Mouse (Mus musculus) intestine, embryonic 16.5 days (tissue): ENCODE measurements around the gene Opcml. TPM values are rescaled to one million over a fixed set of nuclear protein-coding genes. Genes with fewer than 3 reads are reported as not detected.

Experiments used
- ATAC-seq: fragments of 200-750 bp; cut with Nextera tagmentation; 2 replicates; pipeline ENCODE4 v1.8.0; 2017; ENCODE audit warnings: moderate TSS enrichment, moderate library complexity
- H3K27ac ChIP-seq: fragments of 300-500 bp; sonication (generic); 2 replicates; pipeline ENCODE4 v1.5.1; 2014; ENCODE audit warnings: mild to moderate bottlenecking, low read length
- H3K27me3 ChIP-seq: fragments of 300-500 bp; sonication (generic); replicated peaks from 2 replicates; pipeline ENCODE4 v1.6.1; 2014; ENCODE audit warnings: low read length, control low read depth, mixed read lengths; ENCODE audit not compliant: control insufficient read depth, insufficient read depth
- H3K36me3 ChIP-seq: fragments of 300-500 bp; sonication (generic); 2 replicates; pipeline ENCODE4 v1.6.1; 2014; ENCODE audit warnings: low read length, control low read depth; ENCODE audit not compliant: control insufficient read depth, insufficient read depth
- H3K4me1 ChIP-seq: fragments of 300-500 bp; sonication (generic); 2 replicates; pipeline ENCODE4 v1.6.1; 2014; ENCODE audit warnings: low read length, control low read depth, mixed read lengths; ENCODE audit not compliant: control insufficient read depth, insufficient read depth
- H3K4me2 ChIP-seq: fragments of 300-500 bp; sonication (generic); 2 replicates; pipeline ENCODE4 v1.6.1; 2014; ENCODE audit warnings: low read depth, low read length, control low read depth
- H3K4me3 ChIP-seq: fragments of 300-500 bp; sonication (generic); 2 replicates; pipeline ENCODE4 v1.5.1; 2014; ENCODE audit warnings: mild to moderate bottlenecking, low read length
- H3K9ac ChIP-seq: fragments of 300-500 bp; sonication (generic); 2 replicates; pipeline ENCODE4 v1.6.1; 2014; ENCODE audit warnings: low read depth, low read length
- H3K9me3 ChIP-seq: fragments of 300-500 bp; sonication (generic); 2 replicates; pipeline ENCODE4 v1.6.1; 2016; ENCODE audit warnings: low read length, control low read depth; ENCODE audit not compliant: control insufficient read depth
- WGBS: fragments of 180-500 bp; shearing (Covaris S2); extraction: QIAGEN DNeasy Blood & Tissue Kit; methylation state at CpG from one replicate; pipeline ENCODE4 v1.1.7; 2014; 5-methylcytosine and 5-hydroxymethylcytosine counted together
- polyA plus RNA-seq: library from polyadenylated mRNA; unstranded; fragments of >200 nt; fragmentation: Nextera tagmentation; extraction: Ambion mirVana; gene quantifications from 2 replicates; pipeline ENCODE4 v1.2.1, GENCODE M21; 2015

The Opcml gene
- polyA plus RNA-seq, 1 experiment from 2014 or later = 3.1 TPM

- no peaks in the 10 kb centered on the region for H3K4me1 ChIP-seq
- WGBS = 70% methylated on average over 5 of the region's 5 CpGs
- no peak overlapping the region for H3K4me2 ChIP-seq
- no peak overlapping the region for H3K9ac ChIP-seq
- no peak overlapping the region for H3K27ac ChIP-seq
- no peak for ATAC-seq
- H3K27me3 ChIP-seq = no peaks in the 10 kb centered on the region
- no peak overlapping the region for H3K4me3 ChIP-seq
- H3K9me3 ChIP-seq = no peaks in the 10 kb centered on the region
- no peaks in the 10 kb centered on the region for H3K36me3 ChIP-seq
Observed at GRCm38 (mm10) chr9:28822466-28822865, 1031.9 kb downstream of the Opcml start.

- no peaks in the 10 kb centered on the region for H3K27me3 ChIP-seq
- H3K9ac ChIP-seq = no peak overlapping the region
- no peak overlapping the region for H3K27ac ChIP-seq
- H3K4me3 ChIP-seq = no peak overlapping the region
- H3K4me1 ChIP-seq = no peaks in the 10 kb centered on the region
- no peak overlapping the region for H3K4me2 ChIP-seq
- H3K36me3 ChIP-seq = no peaks in the 10 kb centered on the region
- 90% methylated on average over 2 of the region's 2 CpGs for WGBS
- H3K9me3 ChIP-seq = no peaks in the 10 kb centered on the region
- ATAC-seq = no peak
Observed at GRCm38 (mm10) chr9:28825821-28826220, 1035.2 kb downstream of the Opcml start.

- H3K9ac ChIP-seq = no peak overlapping the region
- H3K4me3 ChIP-seq = no peak overlapping the region
- H3K4me1 ChIP-seq = no peaks in the 10 kb centered on the region
- H3K27ac ChIP-seq = no peak overlapping the region
- 60% methylated on average over 2 of the region's 2 CpGs for WGBS
- H3K36me3 ChIP-seq = no peaks in the 10 kb centered on the region
- ATAC-seq = no peak
- no peaks in the 10 kb centered on the region for H3K27me3 ChIP-seq
- no peaks in the 10 kb centered on the region for H3K9me3 ChIP-seq
- H3K4me2 ChIP-seq = no peak overlapping the region
Observed at GRCm38 (mm10) chr9:28845961-28846570, 1055.5 kb downstream of the Opcml start.

DNA sequence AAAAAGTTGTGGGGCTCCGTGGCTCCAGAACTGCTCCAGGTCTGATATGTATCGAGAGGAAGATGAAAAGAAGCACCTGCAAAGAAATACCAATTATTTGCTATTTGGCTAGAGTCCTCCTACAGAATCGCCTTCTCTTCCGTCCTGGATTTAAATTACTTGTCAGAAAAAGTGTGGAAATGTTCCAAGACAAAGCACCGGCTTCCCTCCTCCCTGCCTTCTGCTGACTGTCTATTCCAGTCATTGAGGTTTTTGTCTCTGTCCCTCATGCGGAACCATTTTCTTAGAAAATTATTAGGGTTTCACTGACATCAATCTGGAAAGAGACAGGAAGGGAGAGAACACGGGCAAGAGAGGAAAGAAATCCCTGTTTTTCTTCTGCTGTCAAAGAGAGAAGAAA lies 1065.3 kb downstream of the Opcml start:
- Histone ChIP-seq H3K9ac (no peak overlapping the region), H3K9me3 (no peaks in the 10 kb centered on the region), H3K4me2 (no peak overlapping the region), H3K27ac (no peak overlapping the region), H3K4me3 (no peak overlapping the region), H3K36me3 (no peaks in the 10 kb centered on the region), H3K4me1 (no peaks in the 10 kb centered on the region), H3K27me3 (no peaks in the 10 kb centered on the region)
- WGBS = 56% methylated on average over 7 of the region's 7 CpGs
- ATAC-seq = no peak

DNA sequence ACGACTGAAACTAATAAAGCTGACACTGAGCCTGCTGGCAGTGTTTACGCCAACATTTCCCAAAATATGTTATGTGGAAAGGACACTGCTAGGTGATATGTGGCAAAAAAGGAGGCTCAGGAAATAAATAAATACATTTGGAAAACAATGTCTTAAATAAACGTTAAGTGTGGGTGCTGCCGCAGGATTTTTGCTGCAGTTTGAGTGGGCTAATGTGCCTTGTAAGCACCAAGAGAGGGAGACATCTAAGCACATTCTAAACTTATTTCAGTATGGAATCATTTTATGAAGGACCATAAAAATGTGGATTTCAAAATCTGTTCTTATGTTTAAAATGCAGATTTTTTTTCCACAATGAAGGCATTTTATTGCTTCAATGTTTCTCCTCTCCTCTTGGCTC lies 1071.4 kb downstream of the Opcml start:
- Histone ChIP-seq H3K4me2 (no peak overlapping the region), H3K27ac (no peak overlapping the region), H3K4me3 (no peak overlapping the region), H3K36me3 (no peaks in the 10 kb centered on the region), H3K27me3 (no peaks in the 10 kb centered on the region), H3K9ac (no peak overlapping the region), H3K9me3 (no peaks in the 10 kb centered on the region), H3K4me1 (no peaks in the 10 kb centered on the region)
- ATAC-seq = no peak
- WGBS = 70% methylated on average over 4 of the region's 4 CpGs

GRCm38 (mm10) chr9:28867256-28867655 lies 1076.7 kb downstream of the Opcml start:
- no peaks in the 10 kb centered on the region for H3K27me3 ChIP-seq
- H3K4me3 ChIP-seq = no peak overlapping the region
- ATAC-seq = no peak
- no peak overlapping the region for H3K27ac ChIP-seq
- H3K36me3 ChIP-seq = no peaks in the 10 kb centered on the region
- no peaks in the 10 kb centered on the region for H3K9me3 ChIP-seq
- H3K4me1 ChIP-seq = no peaks in the 10 kb centered on the region
- H3K9ac ChIP-seq = no peak overlapping the region
- WGBS = 71% methylated on average over 3 of the region's 3 CpGs
- H3K4me2 ChIP-seq = no peak overlapping the region

GRCm38 (mm10) chr9:28870478-28870877 lies 1079.9 kb downstream of the Opcml start:
- no peaks in the 10 kb centered on the region for H3K27me3 ChIP-seq
- H3K9ac ChIP-seq = no peak overlapping the region
- H3K4me2 ChIP-seq = no peak overlapping the region
- 73% methylated on average over 1 of the region's 1 CpGs for WGBS
- H3K4me3 ChIP-seq = no peak overlapping the region
- no peaks in the 10 kb centered on the region for H3K4me1 ChIP-seq
- H3K9me3 ChIP-seq = no peaks in the 10 kb centered on the region
- H3K27ac ChIP-seq = no peak overlapping the region
- H3K36me3 ChIP-seq = no peaks in the 10 kb centered on the region
- ATAC-seq = no peak

DNA sequence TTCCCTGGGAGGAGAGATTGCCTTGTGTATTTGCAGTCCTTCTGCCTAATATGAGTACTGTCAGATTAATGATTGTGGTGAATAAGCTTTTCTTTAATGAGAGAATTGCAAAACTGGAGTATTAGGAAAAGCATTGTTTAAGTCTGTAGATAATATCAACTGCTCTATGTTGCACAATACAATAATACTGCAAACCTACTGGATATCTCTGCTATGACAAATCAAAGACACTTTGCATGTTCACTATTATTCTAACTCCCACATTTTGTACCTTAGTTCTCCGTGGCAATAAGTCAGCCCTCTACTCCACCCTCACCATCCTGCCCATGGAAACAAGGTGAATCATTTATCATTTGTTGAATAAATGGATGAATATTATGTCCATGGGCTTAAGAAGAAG lies 1092.0 kb downstream of the Opcml start:
- Histone ChIP-seq H3K9me3 (no peaks in the 10 kb centered on the region), H3K4me1 (no peaks in the 10 kb centered on the region), H3K27ac (no peak overlapping the region), H3K36me3 (no peaks in the 10 kb centered on the region), H3K4me3 (no peak overlapping the region), H3K4me2 (no peak overlapping the region), H3K9ac (no peak overlapping the region), H3K27me3 (no peaks in the 10 kb centered on the region)
- WGBS = 80% methylated on average over 1 of the region's 1 CpGs
- ATAC-seq = no peak

DNA sequence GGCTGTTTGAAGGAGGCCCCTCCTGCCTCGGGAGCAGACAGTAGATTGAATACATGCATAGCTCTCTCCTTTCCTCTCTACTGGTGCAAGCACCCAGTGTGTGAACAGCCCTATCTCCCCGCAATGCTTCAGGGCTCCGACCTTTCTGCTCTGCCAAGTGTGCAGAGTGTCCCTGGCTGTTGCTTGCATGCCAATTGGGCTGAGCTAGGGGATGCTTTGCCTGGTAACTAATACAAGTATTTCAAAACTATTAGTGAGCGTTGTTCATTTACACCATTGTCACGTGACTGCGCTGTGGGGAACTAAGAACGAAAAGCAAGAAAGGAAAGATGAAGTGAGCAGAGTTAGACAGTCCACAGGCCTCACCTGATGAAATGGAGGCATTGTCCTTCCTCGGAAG lies 1101.0 kb downstream of the Opcml start:
- WGBS = 89% methylated on average over 8 of the region's 8 CpGs
- no peaks in the 10 kb centered on the region for H3K4me1 ChIP-seq

DNA sequence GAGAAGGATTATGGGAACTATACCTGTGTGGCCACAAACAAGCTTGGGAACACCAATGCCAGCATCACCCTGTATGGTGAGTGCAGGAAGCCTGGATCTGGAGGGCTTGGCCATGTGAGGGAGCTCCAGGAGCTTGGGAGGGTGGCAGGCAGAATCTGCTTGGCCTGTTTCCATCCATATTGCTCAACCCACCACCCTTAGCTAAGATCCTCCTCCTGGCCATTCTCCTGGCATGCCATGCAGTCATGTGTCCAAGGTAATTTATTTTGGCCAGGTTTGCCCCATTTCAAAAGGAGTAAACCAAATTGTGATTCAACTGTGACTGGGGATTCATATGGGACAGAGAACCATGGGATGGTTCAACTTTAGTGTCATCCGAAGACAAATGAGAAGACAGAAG lies 1112.7 kb downstream of the Opcml start:
- Histone ChIP-seq H3K27me3 (no peaks in the 10 kb centered on the region), H3K4me3 (no peak overlapping the region), H3K9ac (no peak overlapping the region), H3K36me3 (no peaks in the 10 kb centered on the region), H3K4me2 (no peak overlapping the region), H3K4me1 (no peaks in the 10 kb centered on the region), H3K27ac (no peak overlapping the region), H3K9me3 (no peaks in the 10 kb centered on the region)
- no peak for ATAC-seq
- WGBS = 94% methylated on average over 1 of the region's 1 CpGs

More for the DNA sequence above, 1101.0 kb downstream of the Opcml start:
- ATAC-seq = no peak
- H3K27me3 ChIP-seq = no peaks in the 10 kb centered on the region
- no peak overlapping the region for H3K4me3 ChIP-seq
- no peaks in the 10 kb centered on the region for H3K9me3 ChIP-seq
- no peaks in the 10 kb centered on the region for H3K36me3 ChIP-seq
- no peak overlapping the region for H3K27ac ChIP-seq
- no peak overlapping the region for H3K4me2 ChIP-seq
- no peak overlapping the region for H3K9ac ChIP-seq
